Mouse (Mus musculus) spleen, adult 2 months (tissue): ENCODE data around the gene Filip1l.

ENCODE experiments used
- CTCF ChIP-seq: fragments of 200-500 bp; IDR thresholded peaks from 2 replicates; pipeline ENCODE4 v1.5.1; 2011; ENCODE audit warnings: mild to moderate bottlenecking, inconsistent platforms; ENCODE audit not compliant: insufficient read depth, insufficient read length, insufficient replicate concordance; ENCODE audit errors: extremely low read depth
- POLR2A ChIP-seq: fragments of 200-500 bp; IDR thresholded peaks from 2 replicates; pipeline ENCODE4 v1.6.1; 2011; ENCODE audit warnings: low read depth, low read length, inconsistent platforms

DNA sequence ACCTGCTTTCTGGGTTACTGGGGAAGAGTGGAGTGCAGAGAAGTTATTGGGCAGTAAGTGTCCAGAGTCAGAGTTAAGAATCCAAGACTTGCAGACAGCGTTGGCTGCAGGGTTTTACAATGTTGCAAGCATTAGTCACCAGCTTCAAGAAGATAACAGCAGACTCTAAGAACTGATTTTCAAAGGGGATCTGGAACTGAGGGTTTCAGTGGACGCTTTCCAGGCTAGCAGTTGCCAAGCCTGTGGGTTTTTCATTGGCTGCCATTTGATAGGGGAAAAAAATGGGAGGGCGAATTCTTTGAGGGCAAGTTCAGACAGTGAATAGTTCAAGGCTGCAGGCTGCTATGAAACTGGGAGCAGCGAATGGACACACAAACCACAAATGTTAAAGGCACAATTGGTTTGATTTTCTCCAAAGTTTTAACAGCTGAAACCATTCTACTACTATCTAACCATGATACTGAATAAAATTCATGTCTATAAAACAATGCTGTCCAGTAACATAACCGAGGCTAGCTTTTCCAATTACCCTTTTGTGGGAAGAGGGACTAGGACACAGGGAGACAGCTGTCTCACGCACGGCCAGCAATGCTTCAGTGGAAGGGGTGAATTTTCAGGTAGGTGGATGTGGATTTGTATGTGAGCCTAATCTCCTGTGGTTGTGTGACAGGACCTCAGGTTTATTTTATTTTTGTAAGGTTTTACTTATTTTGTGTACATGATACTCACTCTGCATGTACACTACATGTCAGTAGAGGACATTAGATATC lies 74.8 kb downstream of the Filip1l start:
- TF ChIP-seq CTCF (no peak), POLR2A (no peak)
